Mouse (Mus musculus) kidney, postnatal 14 days (tissue): ENCODE results near the gene Sema4a.

Experiments used
- DNase-seq: peaks from one replicate; pipeline ENCODE4 v3.0.0; 2022; ENCODE audit warnings: mixed read lengths

Gene Sema4a

GRCm38 (mm10) chr3:88460983-88461696 lies at the start of gene Sema4a:
Sema4a (minus strand) TSS chr3:88461182.
- no peak for DNase-seq

GRCm38 (mm10) chr3:88509692-88510420 lies 48.9 kb upstream of the Sema4a start, which contains the start of gene Lmna:
Lmna (minus strand) TSS chr3:88509956.
- DNase-seq, result peak; percentile 96

- DNase-seq, result no peak
These were observed 48.3 kb upstream of the Sema4a start for GRCm38 (mm10) chr3:88509250-88509649.

- DNase-seq, result no peak
These were observed 44.8 kb upstream of the Sema4a start for GRCm38 (mm10) chr3:88505765-88506164.

GRCm38 (mm10) chr3:88505081-88505480 lies 44.1 kb upstream of the Sema4a start:
- DNase-seq, result no peak

- no peak for DNase-seq
These were observed 43.1 kb upstream of the Sema4a start for GRCm38 (mm10) chr3:88503881-88504746.

- DNase-seq, result no peak
These were observed 42.5 kb upstream of the Sema4a start for GRCm38 (mm10) chr3:88503505-88503863.

GRCm38 (mm10) chr3:88502641-88503504 lies 41.9 kb upstream of the Sema4a start:
- DNase-seq, result peak; percentile 93

GRCm38 (mm10) chr3:88502031-88502571 lies 41.1 kb upstream of the Sema4a start:
- peak; percentile 59 for DNase-seq

GRCm38 (mm10) chr3:88501366-88502030 lies 40.5 kb upstream of the Sema4a start:
- DNase-seq, result no peak

GRCm38 (mm10) chr3:88500655-88501365 lies 39.8 kb upstream of the Sema4a start:
- peak; percentile 74 for DNase-seq

GRCm38 (mm10) chr3:88500087-88500486 lies 39.1 kb upstream of the Sema4a start:
- DNase-seq, result no peak

- DNase-seq, result no peak
These were observed 38.6 kb upstream of the Sema4a start for GRCm38 (mm10) chr3:88499580-88499979.

GRCm38 (mm10) chr3:88495741-88496415 lies 34.9 kb upstream of the Sema4a start:
- DNase-seq, result no peak

GRCm38 (mm10) chr3:88494836-88495628 lies 34.0 kb upstream of the Sema4a start:
- DNase-seq, result peak; percentile 57

- DNase-seq, result no peak
These were observed 33.0 kb upstream of the Sema4a start for GRCm38 (mm10) chr3:88493706-88494582.

- DNase-seq, result no peak
These were observed 26.4 kb upstream of the Sema4a start for GRCm38 (mm10) chr3:88487396-88487795.

GRCm38 (mm10) chr3:88486887-88487286 lies 25.9 kb upstream of the Sema4a start:
- no peak for DNase-seq
